Mouse (Mus musculus): ENCODE results near the gene Stoml1.

DNA sequence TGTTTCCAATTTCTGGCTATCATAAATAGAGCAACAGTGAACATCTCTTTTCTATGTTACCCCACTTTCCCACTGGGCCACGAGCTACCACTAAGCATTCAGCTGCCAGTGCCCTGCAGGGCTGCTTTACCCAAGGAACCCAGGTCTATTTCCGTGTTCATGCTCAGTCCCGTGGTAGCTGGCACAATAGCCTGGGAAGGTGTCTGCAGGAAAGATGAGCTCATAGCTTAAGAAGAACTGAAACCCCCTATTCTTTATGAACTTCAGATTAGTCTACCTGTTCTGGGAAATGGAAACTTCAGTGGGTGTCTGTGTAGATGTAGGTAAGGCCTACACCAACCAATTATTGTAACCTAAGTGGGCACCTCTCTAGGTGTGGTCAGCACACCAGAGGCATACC is 12.4 kb downstream of the Stoml1 start:
- TF ChIP-seq CTCF (IDR thresholded peaks at IDR 0.05; ENCODE audit: low read depth) (no peak), EP300 (IDR thresholded peaks at IDR 0.05; ENCODE audit: low read depth) (no peak)

Measured in liver, postnatal 0 days (tissue).